Mouse (Mus musculus) E14TG2a.4 (cell line): ENCODE results near the gene Lrrc40.

Source experiments
- CTCF ChIP-seq: conservative IDR thresholded peaks from 2 replicates; pipeline ENCODE4 v1.5.1; 2014; ENCODE audit warnings: low read length
- NANOG ChIP-seq: IDR thresholded peaks from 2 replicates; pipeline ENCODE4 v1.6.1; 2014; ENCODE audit warnings: borderline replicate concordance, low read length, mixed read lengths
- POU5F1 ChIP-seq: IDR thresholded peaks from 2 replicates; pipeline ENCODE4 v1.6.1; 2014; ENCODE audit warnings: low read length, borderline replicate concordance

GRCm38 (mm10) chr3:158077828-158078227, 41.4 kb downstream of the Lrrc40 start:
- TF ChIP-seq CTCF (no peak), NANOG (no peak), POU5F1 (no peak)
